Mouse (Mus musculus) brain, embryonic 14.5 days (tissue): ENCODE data around the gene Orc3.

ENCODE experiments used
- CTCF ChIP-seq: fragments of 200-500 bp; IDR thresholded peaks from 2 replicates; pipeline ENCODE4 v1.5.1; 2012; ENCODE audit warnings: inconsistent platforms, mild to moderate bottlenecking, moderate library complexity, borderline replicate concordance; ENCODE audit not compliant: insufficient read depth, insufficient read length; ENCODE audit errors: extremely low read depth
- POLR2A ChIP-seq: fragments of 200-500 bp; IDR thresholded peaks from 2 replicates; pipeline ENCODE4 v1.6.1; 2012; ENCODE audit warnings: mild to moderate bottlenecking, inconsistent platforms, borderline replicate concordance; ENCODE audit not compliant: poor library complexity, insufficient read depth, insufficient read length, severe bottlenecking; ENCODE audit errors: extremely low read depth

DNA sequence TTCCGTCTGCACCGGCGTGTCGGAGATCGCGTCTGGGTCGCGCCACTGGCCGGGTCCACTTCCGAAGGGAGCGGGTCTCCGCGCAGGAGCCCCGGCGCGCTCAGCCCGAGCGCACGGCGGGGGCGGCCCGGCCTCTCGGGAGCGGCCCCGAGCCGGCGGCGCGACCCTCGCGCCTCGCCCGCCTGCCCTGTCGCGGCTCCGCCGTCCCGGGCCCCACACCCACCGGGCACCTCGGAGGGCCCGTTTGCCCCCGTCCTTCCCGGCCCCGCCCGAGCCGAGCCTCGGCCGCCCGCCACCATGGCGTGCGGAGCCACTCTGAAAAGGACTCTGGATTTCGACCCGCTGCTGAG lies 64.0 kb downstream of the Orc3 start, which contains the start of gene Akirin2:
- TF ChIP-seq CTCF (no peak), POLR2A (no peak)
